Mouse (Mus musculus) cortical plate, adult 2 months (tissue): ENCODE data around the gene Asic1.

ENCODE experiments used
- CTCF ChIP-seq: fragments of 200-500 bp; IDR thresholded peaks from 2 replicates; pipeline ENCODE4 v1.5.1; 2011; ENCODE audit warnings: mild to moderate bottlenecking, control low read depth, low read length; ENCODE audit not compliant: insufficient read depth; ENCODE audit errors: extremely low read depth
- POLR2A ChIP-seq: fragments of 200-500 bp; IDR thresholded peaks from 2 replicates; pipeline ENCODE4 v1.6.1; 2011; ENCODE audit warnings: mild to moderate bottlenecking, low read length, control low read depth; ENCODE audit not compliant: insufficient read depth; ENCODE audit errors: extremely low read depth

GRCm38 (mm10) chr15:99717386-99718334 lies 47.5 kb downstream of the Asic1 start, which contains the start of gene Gpd1:
- TF ChIP-seq CTCF: no peak
- TF ChIP-seq POLR2A: peak; percentile 86
